In genomic region chr5:138956427-138956833, GRCm38 (mm10) we compare ENCODE assay signal across 12 mouse cellular contexts. TPM values are rescaled to one million over a fixed set of nuclear protein-coding genes. Genes with fewer than 3 reads are reported as not detected.
DNase-seq lines count a peak whose midpoint lies in the region; ATAC-seq and TF ChIP-seq lines count a peak whose summit lies in the region.
"Had no signal": no experiment of that assay in that cellular context is flagged by ENCODE, and none has a peak within 500 bp of the region (broad histone marks: within the 10 kb centered on the region; RNA-seq: fewer than 3 reads in every experiment).

No protein-coding gene starts in this region.

- no peak overlapping the region for H3K27ac ChIP-seq in midbrain, postnatal 0 days (ENCODE audit: low read depth, low read length)
- H3K27ac ChIP-seq in midbrain, embryonic 15.5 days: no peak overlapping the region
- H3K27ac ChIP-seq in limb, embryonic 11.5 days (replicated peaks; ENCODE audit: low read depth, low read length): no peak overlapping the region
- H3K27ac ChIP-seq in neural tube, embryonic 14.5 days (ENCODE audit: low read depth, low read length): no peak overlapping the region; the same call in 1 of the 2 replicates
- no peak overlapping the region for H3K27ac ChIP-seq in forebrain, embryonic 13.5 days
- H3K27ac ChIP-seq: forebrain, embryonic 10.5 days; heart, adult 2 months; liver, embryonic 14.5 days had no signal

- no peaks in the 10 kb centered on the region for H3K36me3 ChIP-seq in midbrain, postnatal 0 days (ENCODE audit: insufficient read depth, low read length)
- no peaks in the 10 kb centered on the region for H3K36me3 ChIP-seq in midbrain, embryonic 15.5 days (replicated peaks)
- no peaks in the 10 kb centered on the region for H3K36me3 ChIP-seq in limb, embryonic 11.5 days (ENCODE audit: control insufficient read depth, insufficient read depth, low read length)
- no peaks in the 10 kb centered on the region for H3K36me3 ChIP-seq in neural tube, embryonic 14.5 days (ENCODE audit: control insufficient read depth, insufficient read depth, low read length)
- no peaks in the 10 kb centered on the region for H3K36me3 ChIP-seq in forebrain, embryonic 13.5 days (ENCODE audit: poor library complexity, severe bottlenecking)
- H3K36me3 ChIP-seq: forebrain, embryonic 10.5 days had no signal

- no peak for ATAC-seq in midbrain, postnatal 0 days (ENCODE audit: low FRiP score)
- ATAC-seq in midbrain, embryonic 15.5 days (replicated peaks): no peak
- ATAC-seq in limb, embryonic 11.5 days (ENCODE audit: insufficient number of reproducible peaks, low FRiP score, low TSS enrichment, low read depth): peak; percentile 6; the same call in 1 of the 2 replicates
- ATAC-seq in neural tube, embryonic 14.5 days (ENCODE audit: low read depth): peak; percentile 73
- no peak for ATAC-seq in forebrain, embryonic 13.5 days

- no peak overlapping the region for H3K9ac ChIP-seq in midbrain, postnatal 0 days (replicated peaks; ENCODE audit: low read length, poor library complexity, severe bottlenecking)
- H3K9ac ChIP-seq in midbrain, embryonic 15.5 days: no peak overlapping the region
- no peak overlapping the region for H3K9ac ChIP-seq in limb, embryonic 11.5 days (ENCODE audit: low read length)
- H3K9ac ChIP-seq in neural tube, embryonic 14.5 days (replicated peaks; ENCODE audit: low read depth, low read length): no peak overlapping the region
- H3K9ac ChIP-seq in forebrain, embryonic 13.5 days: no peak overlapping the region
- H3K9ac ChIP-seq: liver, embryonic 14.5 days had no signal

- H3K4me3 ChIP-seq in midbrain, postnatal 0 days (ENCODE audit: low read depth, low read length): no peak overlapping the region
- no peak overlapping the region for H3K4me3 ChIP-seq in midbrain, embryonic 15.5 days
- no peak overlapping the region for H3K4me3 ChIP-seq in limb, embryonic 11.5 days (ENCODE audit: low read depth, low read length)
- H3K4me3 ChIP-seq in neural tube, embryonic 14.5 days (ENCODE audit: low read depth, low read length): no peak overlapping the region
- H3K4me3 ChIP-seq in forebrain, embryonic 13.5 days: no peak overlapping the region
- H3K4me3 ChIP-seq: forebrain, embryonic 10.5 days; heart, adult 2 months had no signal

- TF ChIP-seq CTCF in midbrain, postnatal 0 days (IDR thresholded peaks at IDR 0.05): no peak

- WGBS in midbrain, postnatal 0 days: 56% methylated on average over 10 of the region's 10 CpGs
- WGBS in midbrain, embryonic 15.5 days: 66% methylated on average over 10 of the region's 10 CpGs
- WGBS in limb, embryonic 11.5 days: 37% methylated on average over 10 of the region's 10 CpGs
- WGBS in neural tube, embryonic 14.5 days: 29% methylated on average over 10 of the region's 10 CpGs
- 80% methylated on average over 10 of the region's 10 CpGs for WGBS in forebrain, embryonic 13.5 days

- no peak overlapping the region for H3K4me2 ChIP-seq in midbrain, postnatal 0 days (ENCODE audit: low read depth, low read length, poor library complexity, severe bottlenecking)
- H3K4me2 ChIP-seq in midbrain, embryonic 15.5 days: no peak overlapping the region
- no peak overlapping the region for H3K4me2 ChIP-seq in limb, embryonic 11.5 days (ENCODE audit: low read depth, severe bottlenecking)
- no peak overlapping the region for H3K4me2 ChIP-seq in neural tube, embryonic 14.5 days (ENCODE audit: low read depth, low read length)
- no peak overlapping the region for H3K4me2 ChIP-seq in forebrain, embryonic 13.5 days

- no peaks in the 10 kb centered on the region for H3K27me3 ChIP-seq in midbrain, postnatal 0 days (ENCODE audit: insufficient read depth, low read length)
- H3K27me3 ChIP-seq in midbrain, embryonic 15.5 days (replicated peaks): 0 out of 2 replicates have a peak, but pooled peaks cover 2% of the 10 kb centered on the region
- H3K27me3 ChIP-seq in limb, embryonic 11.5 days (ENCODE audit: control insufficient read depth, insufficient read depth, low read length): no peaks in the 10 kb centered on the region
- no peaks in the 10 kb centered on the region for H3K27me3 ChIP-seq in neural tube, embryonic 14.5 days (ENCODE audit: control insufficient read depth, insufficient read depth, low read length)
- no peaks in the 10 kb centered on the region for H3K27me3 ChIP-seq in forebrain, embryonic 13.5 days

- peak; percentile 32 to 37 for DNase-seq in heart, adult 18-20 months
- no peak for DNase-seq in heart, adult 8-10 months (ENCODE audit: low spot score)
- DNase-seq in midbrain, postnatal 0 days (ENCODE audit: low spot score): peak; percentile 27
- peak; percentile 52 for DNase-seq in limb, embryonic 11.5 days (ENCODE audit: low spot score)
- no peak for DNase-seq in cerebellum, adult 9-11 months
- DNase-seq: cerebellum, adult 8-10 months had no signal

- H3K4me1 ChIP-seq in midbrain, postnatal 0 days (ENCODE audit: insufficient read depth, low read length): no peaks in the 10 kb centered on the region
- no peaks in the 10 kb centered on the region for H3K4me1 ChIP-seq in midbrain, embryonic 15.5 days
- H3K4me1 ChIP-seq in limb, embryonic 11.5 days (ENCODE audit: control insufficient read depth, insufficient read depth, low read length): peaks cover 7% of the 10 kb centered on the region; the same call in 1 of the 2 replicates
- peaks cover 4% of the 10 kb centered on the region; the same call in 1 of the 2 replicates for H3K4me1 ChIP-seq in neural tube, embryonic 14.5 days (ENCODE audit: control insufficient read depth, insufficient read depth, low read length)
- H3K4me1 ChIP-seq in forebrain, embryonic 13.5 days: no peaks in the 10 kb centered on the region

- no peaks in the 10 kb centered on the region for H3K9me3 ChIP-seq in midbrain, postnatal 0 days (ENCODE audit: low read length)
- H3K9me3 ChIP-seq in midbrain, embryonic 15.5 days: no peaks in the 10 kb centered on the region
- H3K9me3 ChIP-seq in limb, embryonic 11.5 days (ENCODE audit: control insufficient read depth, low read length): no peaks in the 10 kb centered on the region
- no peaks in the 10 kb centered on the region for H3K9me3 ChIP-seq in neural tube, embryonic 14.5 days (ENCODE audit: control insufficient read depth, low read length)
- no peaks in the 10 kb centered on the region for H3K9me3 ChIP-seq in forebrain, embryonic 13.5 days (replicated peaks)
- H3K9me3 ChIP-seq: forebrain, embryonic 10.5 days had no signal

RNA-seq across cellular contexts. Expression of gene Pdgfa, which starts 40.7 kb away (rescaled TPM):
- 10 to 100 TPM; 15.5 to 21.7 TPM for total RNA-seq in heart, adult 18-20 months (2021)
- total RNA-seq in heart, adult 8-10 months (2022): 10 to 100 TPM; 18.3 to 23.9 (median 20.6) TPM
- total RNA-seq in midbrain, postnatal 0 days (2014; rRNA removed): 64.0 and 67.7 TPM in 2 replicates
- polyA plus RNA-seq in midbrain, postnatal 0 days (2015; fragmentation: Nextera tagmentation; extraction: Ambion mirVana): 53.8 and 54.5 TPM in 2 replicates
- polyA plus RNA-seq in midbrain, embryonic 15.5 days (2015; fragmentation: Nextera tagmentation; extraction: Ambion mirVana): 22.5 and 23.6 TPM in 2 replicates
- polyA plus RNA-seq in limb, embryonic 11.5 days (2014; fragmentation: Nextera tagmentation; extraction: Ambion mirVana): 34.4 and 35.2 TPM in 2 replicates
- 23.4 and 27.5 TPM in 2 replicates for polyA plus RNA-seq in neural tube, embryonic 14.5 days (2014; fragmentation: Nextera tagmentation; extraction: Ambion mirVana)
- polyA plus RNA-seq in forebrain, embryonic 13.5 days (2015; fragmentation: Nextera tagmentation; extraction: Ambion mirVana): 7.7 and 10.3 TPM in 2 replicates

Comparison
In these comparisons a context has a peak if more than half of its experiments do, and no peak if none do; other contexts are left out.
1. DNase-seq: peak in heart, adult 18-20 months (2 of 2), midbrain, postnatal 0 days (single experiment) and limb, embryonic 11.5 days (single experiment); none in heart, adult 8-10 months (single experiment) and cerebellum, adult 9-11 months (single experiment).
2. ATAC-seq: peak in limb, embryonic 11.5 days (single experiment) and neural tube, embryonic 14.5 days (single experiment); none in midbrain, postnatal 0 days (single experiment), midbrain, embryonic 15.5 days (single experiment) and forebrain, embryonic 13.5 days (single experiment).